9 mouse cellular contexts compared by ENCODE assay signal in the genomic region with DNA sequence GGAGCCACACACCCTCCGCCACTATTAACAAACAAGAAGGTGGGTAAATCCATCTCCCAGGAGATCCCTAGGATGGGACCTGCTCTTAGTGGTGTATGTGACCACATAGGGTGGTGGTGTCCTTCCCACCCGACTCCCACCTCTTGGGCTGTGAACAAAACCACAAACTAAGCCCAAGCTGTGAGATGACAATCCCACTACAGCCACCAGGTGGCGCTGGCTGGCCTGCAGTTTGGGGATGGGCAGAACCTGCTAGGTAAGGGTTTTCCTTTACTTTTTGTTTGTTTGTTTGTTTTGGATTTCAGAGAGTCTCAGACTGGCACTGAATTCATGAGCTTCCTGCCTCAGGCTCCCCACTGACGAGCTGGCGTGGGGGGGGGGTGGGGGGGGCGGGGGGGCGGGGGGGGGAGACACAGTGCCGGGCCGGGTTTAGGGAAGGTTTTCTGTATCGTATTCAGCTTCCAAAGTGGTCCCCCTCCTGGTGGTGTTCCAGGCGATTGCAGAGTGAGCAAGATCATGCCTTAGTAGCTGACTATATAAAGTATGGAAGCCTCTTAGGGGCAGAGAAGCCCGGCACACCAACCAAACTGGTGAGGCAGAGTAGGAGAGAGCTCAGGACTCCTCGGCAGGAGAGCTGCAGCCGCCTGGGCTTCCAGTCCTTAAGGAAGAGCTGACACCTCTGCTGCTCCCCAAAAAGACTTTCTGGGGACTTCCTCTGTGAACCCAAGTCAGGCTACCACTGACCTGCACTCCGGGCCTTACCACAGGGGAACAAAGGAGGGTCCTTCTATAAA. TPM values are rescaled to one million over a fixed set of nuclear protein-coding genes. Genes with fewer than 3 reads are reported as not detected.
DNase-seq lines count a peak whose midpoint lies in the region; ATAC-seq and TF ChIP-seq lines count a peak whose summit lies in the region.
"Had no signal": no experiment of that assay in that cellular context is flagged by ENCODE, and none has a peak within 500 bp of the region (broad histone marks: within the 10 kb centered on the region; RNA-seq: fewer than 3 reads in every experiment).

No protein-coding gene starts in this region.

- peak overlapping the region; percentile 35 for H3K4me3 ChIP-seq in E14TG2a.4 (replicated peaks; ENCODE audit: low read length)
- no peak overlapping the region for H3K4me3 ChIP-seq in forebrain, embryonic 16.5 days (replicated peaks; ENCODE audit: low read length)
- H3K4me3 ChIP-seq in kidney, postnatal 0 days (replicated peaks; ENCODE audit: low read depth, low read length) = no peak overlapping the region
- H3K4me3 ChIP-seq in lung, embryonic 14.5 days (ENCODE audit: low read depth, low read length) = no peak overlapping the region

- no peak; the same call in 1 of the 2 replicates for ATAC-seq in forebrain, embryonic 16.5 days
- ATAC-seq in kidney, postnatal 0 days (replicated peaks; ENCODE audit: low FRiP score, low read depth) = 0 out of 2 replicates have a peak, but pooled peaks have one; percentile 34
- ATAC-seq in lung, embryonic 14.5 days (ENCODE audit: insufficient read depth) = peak; percentile 14; the same call in 1 of the 2 replicates
- ATAC-seq in activated CD4-positive, CD25-positive, alpha-beta regulatory T cell, adult 4 months = no peak

- H3K9ac ChIP-seq in forebrain, embryonic 16.5 days (replicated peaks; ENCODE audit: low read depth, low read length) = no peak overlapping the region
- no peak overlapping the region for H3K9ac ChIP-seq in kidney, postnatal 0 days (ENCODE audit: low read depth, low read length)
- no peak overlapping the region for H3K9ac ChIP-seq in lung, embryonic 14.5 days

- TF ChIP-seq CTCF in E14TG2a.4 (conservative IDR thresholded peaks at IDR 0.05; ENCODE audit: low read length) = peak; percentile 83
- peak; percentile 85 for TF ChIP-seq CTCF in kidney, postnatal 0 days (IDR thresholded peaks at IDR 0.05; ENCODE audit: low read depth)
- peak; percentile 91 for TF ChIP-seq CTCF in lung, embryonic 14.5 days (IDR thresholded peaks at IDR 0.05; ENCODE audit: low read depth)

- H3K27ac ChIP-seq in forebrain, embryonic 16.5 days (ENCODE audit: low read length) = no peak overlapping the region
- no peak overlapping the region for H3K27ac ChIP-seq in kidney, postnatal 0 days
- no peak overlapping the region for H3K27ac ChIP-seq in lung, embryonic 14.5 days (ENCODE audit: low read depth)

- no peaks in the 10 kb centered on the region for H3K9me3 ChIP-seq in E14TG2a.4 (ENCODE audit: low read length)
- H3K9me3 ChIP-seq in forebrain, embryonic 16.5 days (ENCODE audit: control insufficient read depth, low read length) = no peaks in the 10 kb centered on the region
- H3K9me3 ChIP-seq in kidney, postnatal 0 days (replicated peaks; ENCODE audit: low read length) = no peaks in the 10 kb centered on the region
- H3K9me3 ChIP-seq in lung, embryonic 14.5 days (ENCODE audit: low read depth, low read length) = no peaks in the 10 kb centered on the region

- H3K36me3 ChIP-seq in E14TG2a.4 (ENCODE audit: insufficient read depth, low read length) = peaks cover 7% of the 10 kb centered on the region; the same call in 1 of the 2 replicates
- H3K36me3 ChIP-seq in forebrain, embryonic 16.5 days (ENCODE audit: control insufficient read depth, insufficient read depth) = no peaks in the 10 kb centered on the region
- no peaks in the 10 kb centered on the region for H3K36me3 ChIP-seq in kidney, postnatal 0 days (ENCODE audit: insufficient read depth, low read length)
- H3K36me3 ChIP-seq in lung, embryonic 14.5 days (ENCODE audit: insufficient read depth) = no peaks in the 10 kb centered on the region

- 9% methylated on average over 11 of the region's 15 CpGs for WGBS in forebrain, embryonic 16.5 days
- WGBS in kidney, postnatal 0 days = 12% methylated on average over 13 of the region's 15 CpGs
- 8% methylated on average over 15 of the region's 15 CpGs for WGBS in lung, embryonic 14.5 days

- peaks cover 8% of the 10 kb centered on the region for H3K27me3 ChIP-seq in E14TG2a.4 (ENCODE audit: insufficient read depth, low read length)
- H3K27me3 ChIP-seq in forebrain, embryonic 16.5 days (replicated peaks; ENCODE audit: control insufficient read depth, insufficient read depth, low read length) = no peaks in the 10 kb centered on the region
- peaks cover 21% of the 10 kb centered on the region for H3K27me3 ChIP-seq in kidney, postnatal 0 days (ENCODE audit: insufficient read depth, low read length)
- peaks cover 33% of the 10 kb centered on the region for H3K27me3 ChIP-seq in lung, embryonic 14.5 days (ENCODE audit: insufficient read depth, low read length)

- peak overlapping the region; percentile 28 for H3K4me2 ChIP-seq in forebrain, embryonic 16.5 days (ENCODE audit: low read length)
- H3K4me2 ChIP-seq in kidney, postnatal 0 days (ENCODE audit: low read length) = no peak overlapping the region
- H3K4me2 ChIP-seq in lung, embryonic 14.5 days = peak overlapping the region; percentile 18; the same call in 1 of the 2 replicates

- peak; percentile 62 for DNase-seq in 3T3-L1 (ENCODE audit: low read depth, low spot score)
- peak; percentile 74 to 86 for DNase-seq in cerebellum, adult 18-20 months
- DNase-seq in kidney, postnatal 0 days (ENCODE audit: low spot score) = peak; percentile 67
- peak; percentile 82 for DNase-seq in lung, embryonic 14.5 days
- DNase-seq in right cerebral cortex, postnatal 14 days = peak; percentile 75

- H3K4me1 ChIP-seq in E14TG2a.4 (replicated peaks; ENCODE audit: low read depth, low read length) = peaks cover 69% of the 10 kb centered on the region
- H3K4me1 ChIP-seq in forebrain, embryonic 16.5 days (replicated peaks; ENCODE audit: control insufficient read depth, insufficient read depth, low read length) = peaks cover 21% of the 10 kb centered on the region
- H3K4me1 ChIP-seq in kidney, postnatal 0 days (replicated peaks; ENCODE audit: insufficient read depth, low read length) = no peaks in the 10 kb centered on the region
- H3K4me1 ChIP-seq in lung, embryonic 14.5 days (ENCODE audit: insufficient read depth) = no peaks in the 10 kb centered on the region

RNA-seq across cellular contexts. Expression of a gene that starts 8.9 kb away (rescaled TPM):
- 2.8 and 3.7 TPM in 2 replicates for polyA plus RNA-seq in forebrain, embryonic 16.5 days (2015; fragmentation: Nextera tagmentation; extraction: Ambion mirVana)
- polyA plus RNA-seq in kidney, postnatal 0 days (2015; fragmentation: Nextera tagmentation; extraction: Ambion mirVana) = 0.57 and 0.63 TPM in 2 replicates
- polyA plus RNA-seq in lung, embryonic 14.5 days (2014; fragmentation: Nextera tagmentation; extraction: Ambion mirVana) = 0.33 and 0.77 TPM in 2 replicates
- not detected for polyA plus RNA-seq in activated CD4-positive, CD25-positive, alpha-beta regulatory T cell, adult 4 months (2017; shearing (Covaris generic))

RNA-seq across cellular contexts. Expression of a gene that starts 31.4 kb away (rescaled TPM):
- polyA plus RNA-seq in forebrain, embryonic 16.5 days (2015; fragmentation: Nextera tagmentation; extraction: Ambion mirVana) = 80.6 and 92.7 TPM in 2 replicates
- 0.34 and 0.52 TPM in 2 replicates for polyA plus RNA-seq in kidney, postnatal 0 days (2015; fragmentation: Nextera tagmentation; extraction: Ambion mirVana)
- polyA plus RNA-seq in lung, embryonic 14.5 days (2014; fragmentation: Nextera tagmentation; extraction: Ambion mirVana) = 0.62 and 0.75 TPM in 2 replicates
- polyA plus RNA-seq in activated CD4-positive, CD25-positive, alpha-beta regulatory T cell, adult 4 months (2017; shearing (Covaris generic)) = not detected

RNA-seq across cellular contexts. Expression of a gene that starts 48.9 kb away (rescaled TPM):
- polyA plus RNA-seq in forebrain, embryonic 16.5 days (2015; fragmentation: Nextera tagmentation; extraction: Ambion mirVana) = not detected in 2 replicates
- polyA plus RNA-seq in kidney, postnatal 0 days (2015; fragmentation: Nextera tagmentation; extraction: Ambion mirVana) = not detected in 2 replicates
- not detected in 2 replicates for polyA plus RNA-seq in lung, embryonic 14.5 days (2014; fragmentation: Nextera tagmentation; extraction: Ambion mirVana)
- not detected for polyA plus RNA-seq in activated CD4-positive, CD25-positive, alpha-beta regulatory T cell, adult 4 months (2017; shearing (Covaris generic))
- polyA plus RNA-seq: heart, embryonic 14.5 days had no signal

Comparison
In these comparisons a context has a peak if more than half of its experiments do, and no peak if none do; other contexts are left out.
1. ATAC-seq: peak in kidney, postnatal 0 days (single experiment) and lung, embryonic 14.5 days (single experiment); none in forebrain, embryonic 16.5 days (single experiment) and activated CD4-positive, CD25-positive, alpha-beta regulatory T cell, adult 4 months (single experiment).
2. RNA of a gene that starts 31.4 kb away (polyA plus RNA-seq): 80.6 to 92.7 TPM in forebrain, embryonic 16.5 days; 0.62 to 0.75 TPM in lung, embryonic 14.5 days, 0.34 to 0.52 TPM in kidney, postnatal 0 days and not detected in activated CD4-positive, CD25-positive, alpha-beta regulatory T cell, adult 4 months; every median in the first group is over 10 times any median in the second.
3. Peak in every context shown above with its lines, with median percentiles within 50 percentile points of each other: DNase-seq and CTCF ChIP-seq.